ENCODE assay signal across 14 mouse cellular contexts in genomic region chr15:45266620-45267263, GRCm38 (mm10).
DNase-seq lines count a peak whose midpoint lies in the region; ATAC-seq and TF ChIP-seq lines count a peak whose summit lies in the region.
"Had no signal": no experiment of that assay in that cellular context is flagged by ENCODE, and none has a peak within 500 bp of the region (broad histone marks: within the 10 kb centered on the region; RNA-seq: fewer than 3 reads in every experiment).

No protein-coding gene starts in this region.

- no peaks in the 10 kb centered on the region for H3K27me3 ChIP-seq in hindbrain, postnatal 0 days (ENCODE audit: insufficient read depth, low read length)
- H3K27me3 ChIP-seq in hindbrain, embryonic 11.5 days (ENCODE audit: control insufficient read depth, insufficient read depth, low read length): no peaks in the 10 kb centered on the region
- H3K27me3 ChIP-seq: intestine, embryonic 15.5 days; lung, embryonic 15.5 days; stomach, embryonic 15.5 days had no signal

- no peak overlapping the region for H3K27ac ChIP-seq in hindbrain, postnatal 0 days
- no peak overlapping the region for H3K27ac ChIP-seq in hindbrain, embryonic 11.5 days (ENCODE audit: low read depth, low read length)
- H3K27ac ChIP-seq: gastrocnemius, adult 2 months; intestine, embryonic 15.5 days; lung, embryonic 15.5 days; stomach, embryonic 15.5 days had no signal

- no peaks in the 10 kb centered on the region for H3K9me3 ChIP-seq in hindbrain, postnatal 0 days (ENCODE audit: low read length)
- H3K9me3 ChIP-seq in hindbrain, embryonic 11.5 days (ENCODE audit: control insufficient read depth, low read length): no peaks in the 10 kb centered on the region
- H3K9me3 ChIP-seq: intestine, embryonic 15.5 days; lung, embryonic 15.5 days; stomach, embryonic 15.5 days had no signal

- no peak overlapping the region for H3K9ac ChIP-seq in hindbrain, postnatal 0 days (replicated peaks; ENCODE audit: low read length)
- no peak overlapping the region for H3K9ac ChIP-seq in hindbrain, embryonic 11.5 days (ENCODE audit: low read depth, low read length)
- H3K9ac ChIP-seq: intestine, embryonic 15.5 days; lung, embryonic 15.5 days; stomach, embryonic 15.5 days had no signal

- peak; percentile 58 for ATAC-seq in hindbrain, postnatal 0 days
- ATAC-seq in hindbrain, embryonic 11.5 days (ENCODE audit: low FRiP score): no peak
- ATAC-seq: intestine, embryonic 15.5 days had no signal

- H3K4me3 ChIP-seq in hindbrain, postnatal 0 days (ENCODE audit: low read length): no peak overlapping the region
- no peak overlapping the region for H3K4me3 ChIP-seq in hindbrain, embryonic 11.5 days (ENCODE audit: low read depth, low read length)
- H3K4me3 ChIP-seq: gastrocnemius, adult 2 months; intestine, embryonic 15.5 days; lung, embryonic 15.5 days; stomach, embryonic 15.5 days had no signal

- peak; percentile 41 to 62 for DNase-seq in cerebellum, postnatal 14 days
- no peak for DNase-seq in cerebellum, postnatal 4 days (ENCODE audit: low spot score in 2 of 2)
- peak; percentile 50 for DNase-seq in hindbrain, postnatal 0 days (ENCODE audit: low spot score)
- no peak for DNase-seq in hindbrain, embryonic 11.5 days (ENCODE audit: low spot score)
- peak; percentile 20 to 27 for DNase-seq in right cerebral cortex, adult 2 months (ENCODE audit: low spot score in 2 of 2)
- no peak for DNase-seq in right cerebral cortex, postnatal 14 days
- DNase-seq in left cerebral cortex, postnatal 36 days (ENCODE audit: low spot score in 2 of 2): peak; percentile 6 to 7
- DNase-seq in thymus, postnatal 14 days: no peak
- DNase-seq: gastrocnemius, adult 2 months; thymus, postnatal 4 days had no signal

- no peaks in the 10 kb centered on the region for H3K4me1 ChIP-seq in hindbrain, postnatal 0 days (ENCODE audit: insufficient read depth, low read length)
- H3K4me1 ChIP-seq in hindbrain, embryonic 11.5 days (replicated peaks; ENCODE audit: control insufficient read depth, insufficient read depth, low read length): no peaks in the 10 kb centered on the region
- H3K4me1 ChIP-seq: intestine, embryonic 15.5 days; lung, embryonic 15.5 days; stomach, embryonic 15.5 days had no signal

- H3K36me3 ChIP-seq in hindbrain, postnatal 0 days (ENCODE audit: insufficient read depth, low read length): no peaks in the 10 kb centered on the region
- no peaks in the 10 kb centered on the region for H3K36me3 ChIP-seq in hindbrain, embryonic 11.5 days (ENCODE audit: control insufficient read depth, insufficient read depth, low read length)
- H3K36me3 ChIP-seq: intestine, embryonic 15.5 days; lung, embryonic 15.5 days; stomach, embryonic 15.5 days had no signal

- intact Hi-C loops in left cerebral cortex, postnatal 36 days (cut with DNase I): no loop called here

- no peak for TF ChIP-seq CTCF in hindbrain, postnatal 0 days (IDR thresholded peaks at IDR 0.05; ENCODE audit: low read depth)

- no peak overlapping the region for H3K4me2 ChIP-seq in hindbrain, postnatal 0 days (ENCODE audit: low read depth, low read length)
- H3K4me2 ChIP-seq in hindbrain, embryonic 11.5 days (replicated peaks; ENCODE audit: low read depth, low read length): no peak overlapping the region
- H3K4me2 ChIP-seq: intestine, embryonic 15.5 days; liver, embryonic 11.5 days; lung, embryonic 15.5 days; stomach, embryonic 15.5 days had no signal

Comparison
In these comparisons a context has a peak if more than half of its experiments do, and no peak if none do; other contexts are left out.
1. DNase-seq: peak in cerebellum, postnatal 14 days (2 of 2), hindbrain, postnatal 0 days (single experiment), right cerebral cortex, adult 2 months (2 of 2) and left cerebral cortex, postnatal 36 days (2 of 2); none in cerebellum, postnatal 4 days (0 of 2), hindbrain, embryonic 11.5 days (single experiment), right cerebral cortex, postnatal 14 days (single experiment) and thymus, postnatal 14 days (single experiment).